In the genomic region with DNA sequence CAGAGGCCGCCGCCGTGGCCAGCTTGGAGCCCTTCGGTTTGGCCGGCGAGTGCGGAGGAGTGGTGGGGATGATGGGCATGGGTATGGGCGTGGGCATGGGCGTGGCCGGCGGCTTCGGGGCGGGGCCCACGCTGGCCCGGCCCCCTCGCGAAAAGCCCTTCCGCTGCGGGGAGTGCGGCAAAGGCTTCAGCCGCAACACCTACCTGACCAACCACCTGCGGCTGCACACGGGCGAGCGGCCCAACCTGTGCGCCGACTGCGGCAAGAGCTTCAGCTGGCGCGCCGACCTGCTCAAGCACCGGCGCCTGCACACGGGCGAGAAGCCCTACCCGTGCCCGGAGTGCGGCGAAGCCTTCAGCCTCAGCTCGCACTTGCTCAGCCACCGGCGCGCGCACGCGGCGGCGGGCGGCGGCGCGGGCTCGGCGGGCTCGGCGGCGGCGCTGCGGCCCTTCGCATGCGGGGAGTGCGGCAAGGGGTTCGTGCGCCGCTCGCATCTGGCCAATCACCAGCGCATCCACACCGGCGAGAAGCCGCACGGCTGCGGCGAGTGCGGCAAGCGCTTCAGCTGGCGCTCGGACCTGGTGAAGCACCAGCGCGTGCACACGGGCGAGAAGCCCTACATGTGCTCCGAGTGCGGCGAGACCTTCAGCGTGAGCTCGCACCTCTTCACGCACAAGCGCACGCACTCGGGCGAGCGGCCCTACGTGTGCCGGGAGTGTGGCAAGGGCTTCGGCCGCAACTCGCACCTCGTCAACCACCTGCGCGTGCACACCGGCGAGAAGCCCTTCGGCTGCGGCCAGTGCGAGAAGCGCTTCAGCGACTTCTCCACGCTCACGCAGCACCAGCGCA, we compare ENCODE assay signal across 8 mouse cellular contexts. TPM values are rescaled to one million over a fixed set of nuclear protein-coding genes. Genes with fewer than 3 reads are reported as not detected.
DNase-seq lines count a peak whose midpoint lies in the region; ATAC-seq and TF ChIP-seq lines count a peak whose summit lies in the region.

No protein-coding gene starts in this region.

- H3K27ac ChIP-seq in embryonic facial prominence, embryonic 11.5 days (replicated peaks; ENCODE audit: low read depth, low read length): no peak overlapping the region
- no peak overlapping the region for H3K27ac ChIP-seq in heart, adult 2 months
- H3K27ac ChIP-seq in limb, embryonic 15.5 days: no peak overlapping the region
- peak overlapping the region; percentile 57 for H3K27ac ChIP-seq in midbrain, postnatal 0 days (ENCODE audit: low read depth, low read length)
- H3K27ac ChIP-seq in stomach, embryonic 14.5 days (ENCODE audit: low read length): no peak overlapping the region

- H3K4me3 ChIP-seq in embryonic facial prominence, embryonic 11.5 days (ENCODE audit: low read depth, low read length): peak overlapping the region; percentile 57
- H3K4me3 ChIP-seq in heart, adult 2 months: peak overlapping the region; percentile 51
- peak overlapping the region; percentile 63 for H3K4me3 ChIP-seq in limb, embryonic 15.5 days
- peak overlapping the region; percentile 51 for H3K4me3 ChIP-seq in midbrain, postnatal 0 days (ENCODE audit: low read depth, low read length)
- H3K4me3 ChIP-seq in stomach, embryonic 14.5 days (ENCODE audit: low read depth, low read length): peak overlapping the region; percentile 55

- no peak for TF ChIP-seq POLR2A in heart, adult 2 months (IDR thresholded peaks at IDR 0.05; ENCODE audit: insufficient read depth, low read depth, low read length)

- H3K9ac ChIP-seq in embryonic facial prominence, embryonic 11.5 days (replicated peaks; ENCODE audit: low read length): peak overlapping the region; percentile 50
- H3K9ac ChIP-seq in heart, adult 2 months (ENCODE audit: low read depth, low read length): peak overlapping the region; percentile 70
- peak overlapping the region; percentile 31 for H3K9ac ChIP-seq in limb, embryonic 15.5 days
- peak overlapping the region; percentile 64 for H3K9ac ChIP-seq in midbrain, postnatal 0 days (replicated peaks; ENCODE audit: low read length, poor library complexity, severe bottlenecking)
- H3K9ac ChIP-seq in stomach, embryonic 14.5 days (replicated peaks; ENCODE audit: low read depth, low read length): peak overlapping the region; percentile 28; the same call in 1 of the 2 replicates

- TF ChIP-seq EP300 in heart, adult 2 months (IDR thresholded peaks at IDR 0.05; ENCODE audit: insufficient read depth, low read depth, low read length): no peak

- no peaks in the 10 kb centered on the region for H3K4me1 ChIP-seq in embryonic facial prominence, embryonic 11.5 days (ENCODE audit: control insufficient read depth, insufficient read depth, low read length)
- H3K4me1 ChIP-seq in heart, adult 2 months (ENCODE audit: control insufficient read depth, insufficient read depth, low read length): peaks cover 1% of the 10 kb centered on the region; the same call in 1 of the 2 replicates
- H3K4me1 ChIP-seq in limb, embryonic 15.5 days: peaks cover 18% of the 10 kb centered on the region
- H3K4me1 ChIP-seq in midbrain, postnatal 0 days (ENCODE audit: insufficient read depth, low read length): peaks cover 7% of the 10 kb centered on the region; the same call in 1 of the 2 replicates
- peaks cover 5% of the 10 kb centered on the region; the same call in 1 of the 2 replicates for H3K4me1 ChIP-seq in stomach, embryonic 14.5 days (ENCODE audit: control insufficient read depth, insufficient read depth, low read length)

- under 1% methylated on average over 110 of the region's 110 CpGs for WGBS in embryonic facial prominence, embryonic 11.5 days
- 8% methylated on average over 95 of the region's 110 CpGs for WGBS in heart, adult 2 months
- WGBS in limb, embryonic 15.5 days: under 1% methylated on average over 110 of the region's 110 CpGs
- WGBS in midbrain, postnatal 0 days: 2% methylated on average over 104 of the region's 110 CpGs
- WGBS in stomach, embryonic 14.5 days: under 1% methylated on average over 110 of the region's 110 CpGs

- peak overlapping the region; percentile 99 for H3K4me2 ChIP-seq in embryonic facial prominence, embryonic 11.5 days (ENCODE audit: low read depth, low read length)
- H3K4me2 ChIP-seq in limb, embryonic 15.5 days: peak overlapping the region; percentile 99
- H3K4me2 ChIP-seq in midbrain, postnatal 0 days (ENCODE audit: low read depth, low read length, poor library complexity, severe bottlenecking): peak overlapping the region; percentile 56
- peak overlapping the region; percentile 99 for H3K4me2 ChIP-seq in stomach, embryonic 14.5 days (replicated peaks; ENCODE audit: low read depth, low read length)

- peaks cover 20% of the 10 kb centered on the region for H3K27me3 ChIP-seq in embryonic facial prominence, embryonic 11.5 days (ENCODE audit: control insufficient read depth, insufficient read depth, low read length)
- no peaks in the 10 kb centered on the region; the same call in 1 of the 2 replicates for H3K27me3 ChIP-seq in heart, adult 2 months (ENCODE audit: control insufficient read depth, insufficient read depth, low read length)
- peaks cover 43% of the 10 kb centered on the region for H3K27me3 ChIP-seq in limb, embryonic 15.5 days
- H3K27me3 ChIP-seq in midbrain, postnatal 0 days (ENCODE audit: insufficient read depth, low read length): no peaks in the 10 kb centered on the region
- peaks cover 5% of the 10 kb centered on the region; the same call in 1 of the 2 replicates for H3K27me3 ChIP-seq in stomach, embryonic 14.5 days (ENCODE audit: control insufficient read depth, insufficient read depth, low read length)

- H3K36me3 ChIP-seq in embryonic facial prominence, embryonic 11.5 days (replicated peaks; ENCODE audit: control insufficient read depth, insufficient read depth, low read depth, low read length): no peaks in the 10 kb centered on the region
- no peaks in the 10 kb centered on the region for H3K36me3 ChIP-seq in heart, adult 2 months (ENCODE audit: control insufficient read depth, insufficient read depth, low read length)
- H3K36me3 ChIP-seq in limb, embryonic 15.5 days: 0 out of 2 replicates have a peak, but pooled peaks cover 6% of the 10 kb centered on the region
- peaks cover 7% of the 10 kb centered on the region; the same call in 1 of the 2 replicates for H3K36me3 ChIP-seq in midbrain, postnatal 0 days (ENCODE audit: insufficient read depth, low read length)
- H3K36me3 ChIP-seq in stomach, embryonic 14.5 days (ENCODE audit: control insufficient read depth, insufficient read depth, low read length): no peaks in the 10 kb centered on the region; the same call in 1 of the 2 replicates

- no peaks in the 10 kb centered on the region for H3K79me2 ChIP-seq in heart, adult 2 months (replicated peaks; ENCODE audit: control insufficient read depth, insufficient read depth, low read length)

- ATAC-seq in embryonic facial prominence, embryonic 11.5 days (replicated peaks; ENCODE audit: insufficient number of reproducible peaks, low FRiP score, low TSS enrichment, low read depth): peak; percentile 94
- ATAC-seq in limb, embryonic 15.5 days (ENCODE audit: insufficient number of reproducible peaks, low FRiP score, low TSS enrichment, low read depth): peak; percentile 85
- ATAC-seq in midbrain, postnatal 0 days (ENCODE audit: low FRiP score): peak; percentile 92
- ATAC-seq in stomach, embryonic 14.5 days (ENCODE audit: insufficient number of reproducible peaks, insufficient read depth, low FRiP score, low read depth): peak; percentile 94

- DNase-seq in heart, adult 11 months: peak; percentile 96
- DNase-seq in heart, adult 8-10 months (ENCODE audit: low spot score): no peak
- peak; percentile 80 for DNase-seq in embryonic facial prominence, embryonic 11.5 days (ENCODE audit: low spot score)
- DNase-seq in heart, adult 2 months: peak; percentile 79 to 81
- DNase-seq in kidney, adult 8-10 months: peak; percentile 77 to 80
- peak; percentile 81 for DNase-seq in midbrain, postnatal 0 days (ENCODE audit: low spot score)

- TF ChIP-seq CTCF in heart, adult 2 months (IDR thresholded peaks at IDR 0.05): no peak
- TF ChIP-seq CTCF in midbrain, postnatal 0 days (IDR thresholded peaks at IDR 0.05): no peak

- intact Hi-C loops in heart, adult 2 months (cut with DNase I): loop anchor here (5.0 kb wide), 1 partner anchor 66 kb away; no protein-coding TSS in a partner anchor

- no peaks in the 10 kb centered on the region for H3K9me3 ChIP-seq in embryonic facial prominence, embryonic 11.5 days (replicated peaks; ENCODE audit: control insufficient read depth, low read length)
- no peaks in the 10 kb centered on the region for H3K9me3 ChIP-seq in limb, embryonic 15.5 days
- no peaks in the 10 kb centered on the region for H3K9me3 ChIP-seq in midbrain, postnatal 0 days (ENCODE audit: low read length)
- H3K9me3 ChIP-seq in stomach, embryonic 14.5 days (ENCODE audit: control insufficient read depth, low read depth, low read length): no peaks in the 10 kb centered on the region

RNA-seq across cellular contexts. Expression of a gene that starts 29.1 kb away (rescaled TPM):
- total RNA-seq in heart, adult 8-10 months (2022): not detected
- polyA plus RNA-seq in embryonic facial prominence, embryonic 11.5 days (2014; fragmentation: Nextera tagmentation; extraction: Ambion mirVana): not detected in 2 replicates
- not detected for total RNA-seq in heart, adult 2 months (2021)
- polyA plus RNA-seq in heart, adult 2 months (2012; rRNA removed): not detected in 2 replicates
- polyA plus RNA-seq in limb, embryonic 15.5 days (2015; fragmentation: Nextera tagmentation; extraction: Ambion mirVana): not detected in 2 replicates
- not detected in 2 replicates for total RNA-seq in midbrain, postnatal 0 days (2014; rRNA removed)
- polyA plus RNA-seq in midbrain, postnatal 0 days (2015; fragmentation: Nextera tagmentation; extraction: Ambion mirVana): not detected in 2 replicates
- polyA plus RNA-seq in stomach, embryonic 14.5 days (2014; fragmentation: Nextera tagmentation; extraction: Ambion mirVana): not detected in 2 replicates

RNA-seq across cellular contexts. Expression of a gene that starts 45.6 kb away (rescaled TPM):
- total RNA-seq in heart, adult 8-10 months (2022): 1 to 10 TPM; 6.9 to 8.7 (median 7.4) TPM
- 9.7 and 9.9 TPM in 2 replicates for polyA plus RNA-seq in embryonic facial prominence, embryonic 11.5 days (2014; fragmentation: Nextera tagmentation; extraction: Ambion mirVana)
- total RNA-seq in heart, adult 2 months (2021): 1 to 10 TPM; 5.9 to 8.1 TPM
- 6.3 and 9.0 TPM in 2 replicates for polyA plus RNA-seq in heart, adult 2 months (2012; rRNA removed)
- polyA plus RNA-seq in limb, embryonic 15.5 days (2015; fragmentation: Nextera tagmentation; extraction: Ambion mirVana): 5.2 and 6.2 TPM in 2 replicates
- 39.5 and 45.9 TPM in 2 replicates for total RNA-seq in midbrain, postnatal 0 days (2014; rRNA removed)
- 18.1 and 18.7 TPM in 2 replicates for polyA plus RNA-seq in midbrain, postnatal 0 days (2015; fragmentation: Nextera tagmentation; extraction: Ambion mirVana)
- 9.2 and 10.1 TPM in 2 replicates for polyA plus RNA-seq in stomach, embryonic 14.5 days (2014; fragmentation: Nextera tagmentation; extraction: Ambion mirVana)
